Mouse (Mus musculus) thymus, postnatal 4 days (tissue): ENCODE results near the gene Unc13a.

Experiments
- DNase-seq: peaks from one replicate; pipeline ENCODE4 v3.0.0; 2021

Gene Unc13a

DNA sequence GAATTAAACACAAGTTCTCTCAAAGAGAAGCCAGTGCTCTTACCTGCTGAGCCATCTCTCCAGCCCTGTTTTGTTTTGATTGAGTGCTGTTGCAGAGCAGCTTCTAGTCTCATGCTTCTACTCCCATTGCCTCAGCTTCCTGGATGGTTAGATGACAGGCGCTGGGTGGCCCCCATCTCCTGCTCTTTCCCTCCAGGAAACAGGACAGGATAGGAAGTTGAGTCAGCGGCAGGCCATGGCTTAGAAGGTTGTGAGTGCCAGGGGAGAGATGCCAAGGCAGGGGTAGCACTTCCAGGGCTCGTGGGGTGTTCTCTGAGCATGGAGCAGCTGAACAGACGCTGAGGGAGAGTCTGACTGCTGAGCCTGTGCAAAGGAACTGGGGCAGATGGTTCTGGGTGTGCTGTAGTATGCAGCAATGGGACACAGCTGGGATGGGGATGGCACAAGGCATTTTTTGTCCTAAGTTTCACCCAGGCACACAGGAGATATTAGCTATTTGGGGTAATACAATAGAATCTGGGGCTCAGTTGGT lies 93.6 kb downstream of the Unc13a start:
- no peak for DNase-seq

DNA sequence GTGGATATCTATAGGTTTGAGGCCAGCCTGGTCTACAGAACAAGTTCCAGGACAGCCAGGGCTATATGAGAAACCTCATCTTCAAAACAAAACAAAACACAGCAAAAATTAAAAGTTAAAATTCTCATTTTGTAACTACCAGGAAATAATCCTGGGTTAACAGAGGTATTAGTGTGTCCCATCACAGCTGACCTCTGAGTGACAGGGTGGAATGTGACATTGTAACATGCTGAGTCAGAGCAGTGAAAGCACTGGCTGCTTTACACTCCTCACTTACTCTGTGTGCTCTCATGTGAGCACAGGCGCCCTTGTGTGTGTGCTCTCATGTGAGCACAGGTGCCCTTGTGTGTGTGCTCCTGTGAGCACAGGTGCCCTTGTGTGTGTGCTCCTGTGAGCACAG lies 96.5 kb downstream of the Unc13a start:
- no peak for DNase-seq

DNA sequence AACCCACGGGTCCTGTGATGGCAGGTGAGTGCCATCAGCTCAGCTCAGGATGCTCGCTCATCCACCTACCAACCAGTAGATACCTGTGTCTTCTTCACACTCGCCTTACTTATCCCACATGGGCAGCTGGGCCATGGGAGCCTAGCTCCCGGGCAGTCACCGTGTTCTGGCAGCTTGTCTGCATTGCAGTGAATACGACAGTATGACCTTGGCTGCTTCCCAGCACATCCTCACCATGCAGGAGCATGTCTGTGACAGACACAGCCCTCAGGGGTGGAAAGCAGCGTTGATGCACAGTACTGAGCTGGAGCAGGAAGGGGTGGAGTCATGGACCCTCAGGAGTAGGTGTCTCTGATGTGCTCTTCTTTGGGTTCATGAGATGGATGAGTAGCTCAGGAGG lies 97.1 kb downstream of the Unc13a start:
- DNase-seq = no peak
